Mouse (Mus musculus): ENCODE data around the gene Lrrn4. TPM values are rescaled to one million over a fixed set of nuclear protein-coding genes. Genes with fewer than 3 reads are reported as not detected.

Gene Lrrn4
- polyA plus RNA-seq, 1 experiment from 2014 or later = 0.54 TPM

GRCm38 (mm10) chr2:132914785-132915184, 34.1 kb upstream of the Lrrn4 start:
- WGBS = 61% methylated on average over 1 of the region's 1 CpGs
- Histone ChIP-seq H3K27ac (no peak overlapping the region), H3K9me3 (replicated peaks; ENCODE audit: low read length) (no peaks in the 10 kb centered on the region), H3K4me1 (replicated peaks; ENCODE audit: insufficient read depth, low read length) (no peaks in the 10 kb centered on the region), H3K4me2 (ENCODE audit: low read length) (no peak overlapping the region), H3K36me3 (ENCODE audit: insufficient read depth, low read length) (peaks cover 3% of the 10 kb centered on the region; the same call in 1 of the 2 replicates), H3K4me3 (replicated peaks; ENCODE audit: low read depth, low read length) (no peak overlapping the region), H3K9ac (ENCODE audit: low read depth, low read length) (no peak overlapping the region), H3K27me3 (ENCODE audit: insufficient read depth, low read length) (no peaks in the 10 kb centered on the region)
- no peak for TF ChIP-seq CTCF (IDR thresholded peaks at IDR 0.05; ENCODE audit: low read depth)
- DNase-seq (ENCODE audit: low spot score) (no peak), ATAC-seq (replicated peaks; ENCODE audit: low FRiP score, low read depth) (no peak)

- no peaks in the 10 kb centered on the region for H3K9me3 ChIP-seq (replicated peaks; ENCODE audit: low read length)
- peaks cover 3% of the 10 kb centered on the region; the same call in 1 of the 2 replicates for H3K36me3 ChIP-seq (ENCODE audit: insufficient read depth, low read length)
- WGBS = 33% methylated on average over 8 of the region's 8 CpGs
- H3K27ac ChIP-seq = no peak overlapping the region
- H3K4me2 ChIP-seq (ENCODE audit: low read length) = no peak overlapping the region
- no peak for ATAC-seq (replicated peaks; ENCODE audit: low FRiP score, low read depth)
- H3K27me3 ChIP-seq (ENCODE audit: insufficient read depth, low read length) = no peaks in the 10 kb centered on the region
- no peak overlapping the region for H3K4me3 ChIP-seq (replicated peaks; ENCODE audit: low read depth, low read length)
- peak; percentile 45 for DNase-seq (ENCODE audit: low spot score)
- H3K4me1 ChIP-seq (replicated peaks; ENCODE audit: insufficient read depth, low read length) = no peaks in the 10 kb centered on the region
- TF ChIP-seq CTCF (IDR thresholded peaks at IDR 0.05; ENCODE audit: low read depth) = peak; percentile 71
- no peak overlapping the region for H3K9ac ChIP-seq (ENCODE audit: low read depth, low read length)
Observed at GRCm38 (mm10) chr2:132906763-132907162, 26.1 kb upstream of the Lrrn4 start.

- Histone ChIP-seq H3K4me3 (replicated peaks; ENCODE audit: low read depth, low read length) (no peak overlapping the region), H3K27ac (no peak overlapping the region), H3K27me3 (ENCODE audit: insufficient read depth, low read length) (no peaks in the 10 kb centered on the region), H3K4me1 (replicated peaks; ENCODE audit: insufficient read depth, low read length) (no peaks in the 10 kb centered on the region), H3K9me3 (replicated peaks; ENCODE audit: low read length) (no peaks in the 10 kb centered on the region), H3K9ac (ENCODE audit: low read depth, low read length) (no peak overlapping the region), H3K4me2 (ENCODE audit: low read length) (no peak overlapping the region), H3K36me3 (ENCODE audit: insufficient read depth, low read length) (no peaks in the 10 kb centered on the region)
- no peak for ATAC-seq (replicated peaks; ENCODE audit: low FRiP score, low read depth)
- WGBS = 61% methylated on average over 2 of the region's 2 CpGs
- TF ChIP-seq CTCF (IDR thresholded peaks at IDR 0.05; ENCODE audit: low read depth) = no peak
- no peak for DNase-seq (ENCODE audit: low spot score)
Observed at GRCm38 (mm10) chr2:132904961-132905360, 24.3 kb upstream of the Lrrn4 start.

- Histone ChIP-seq H3K9me3 (replicated peaks; ENCODE audit: low read length) (no peaks in the 10 kb centered on the region), H3K4me1 (replicated peaks; ENCODE audit: insufficient read depth, low read length) (no peaks in the 10 kb centered on the region), H3K27ac (no peak overlapping the region), H3K27me3 (ENCODE audit: insufficient read depth, low read length) (no peaks in the 10 kb centered on the region), H3K4me2 (ENCODE audit: low read length) (no peak overlapping the region), H3K9ac (ENCODE audit: low read depth, low read length) (no peak overlapping the region), H3K36me3 (ENCODE audit: insufficient read depth, low read length) (no peaks in the 10 kb centered on the region), H3K4me3 (replicated peaks; ENCODE audit: low read depth, low read length) (no peak overlapping the region)
- peak; percentile 82 for TF ChIP-seq CTCF (IDR thresholded peaks at IDR 0.05; ENCODE audit: low read depth)
- ATAC-seq (replicated peaks; ENCODE audit: low FRiP score, low read depth) (peak; percentile 74), DNase-seq (ENCODE audit: low spot score) (peak; percentile 83)
- 33% methylated on average over 3 of the region's 3 CpGs for WGBS
Observed at GRCm38 (mm10) chr2:132903498-132903897, 22.8 kb upstream of the Lrrn4 start.

- Histone ChIP-seq H3K4me1 (replicated peaks; ENCODE audit: insufficient read depth, low read length) (no peaks in the 10 kb centered on the region), H3K4me2 (ENCODE audit: low read length) (no peak overlapping the region), H3K9ac (ENCODE audit: low read depth, low read length) (no peak overlapping the region), H3K9me3 (replicated peaks; ENCODE audit: low read length) (no peaks in the 10 kb centered on the region), H3K27me3 (ENCODE audit: insufficient read depth, low read length) (no peaks in the 10 kb centered on the region), H3K4me3 (replicated peaks; ENCODE audit: low read depth, low read length) (no peak overlapping the region), H3K27ac (no peak overlapping the region), H3K36me3 (ENCODE audit: insufficient read depth, low read length) (no peaks in the 10 kb centered on the region)
- DNase-seq (ENCODE audit: low spot score) (no peak), ATAC-seq (replicated peaks; ENCODE audit: low FRiP score, low read depth) (no peak)
- no peak for TF ChIP-seq CTCF (IDR thresholded peaks at IDR 0.05; ENCODE audit: low read depth)
- 62% methylated on average over 4 of the region's 4 CpGs for WGBS
Observed at GRCm38 (mm10) chr2:132902056-132902455, 21.4 kb upstream of the Lrrn4 start.

GRCm38 (mm10) chr2:132901636-132902035, 20.9 kb upstream of the Lrrn4 start:
- H3K9ac ChIP-seq (ENCODE audit: low read depth, low read length) = no peak overlapping the region
- DNase-seq (ENCODE audit: low spot score) (no peak), ATAC-seq (replicated peaks; ENCODE audit: low FRiP score, low read depth) (no peak)
- H3K36me3 ChIP-seq (ENCODE audit: insufficient read depth, low read length) = no peaks in the 10 kb centered on the region
- H3K4me1 ChIP-seq (replicated peaks; ENCODE audit: insufficient read depth, low read length) = no peaks in the 10 kb centered on the region
- H3K4me3 ChIP-seq (replicated peaks; ENCODE audit: low read depth, low read length) = no peak overlapping the region
- 86% methylated on average over 4 of the region's 4 CpGs for WGBS
- H3K4me2 ChIP-seq (ENCODE audit: low read length) = no peak overlapping the region
- no peak for TF ChIP-seq CTCF (IDR thresholded peaks at IDR 0.05; ENCODE audit: low read depth)
- H3K27me3 ChIP-seq (ENCODE audit: insufficient read depth, low read length) = no peaks in the 10 kb centered on the region
- H3K9me3 ChIP-seq (replicated peaks; ENCODE audit: low read length) = no peaks in the 10 kb centered on the region
- H3K27ac ChIP-seq = no peak overlapping the region

GRCm38 (mm10) chr2:132900596-132900995, 19.9 kb upstream of the Lrrn4 start:
- H3K27ac ChIP-seq = no peak overlapping the region
- H3K9ac ChIP-seq (ENCODE audit: low read depth, low read length) = no peak overlapping the region
- H3K4me1 ChIP-seq (replicated peaks; ENCODE audit: insufficient read depth, low read length) = no peaks in the 10 kb centered on the region
- no peak for ATAC-seq (replicated peaks; ENCODE audit: low FRiP score, low read depth)
- no peaks in the 10 kb centered on the region for H3K27me3 ChIP-seq (ENCODE audit: insufficient read depth, low read length)
- H3K9me3 ChIP-seq (replicated peaks; ENCODE audit: low read length) = no peaks in the 10 kb centered on the region
- no peak for DNase-seq (ENCODE audit: low spot score)
- WGBS = 91% methylated on average over 1 of the region's 1 CpGs
- TF ChIP-seq CTCF (IDR thresholded peaks at IDR 0.05; ENCODE audit: low read depth) = no peak
- H3K4me3 ChIP-seq (replicated peaks; ENCODE audit: low read depth, low read length) = no peak overlapping the region
- no peaks in the 10 kb centered on the region for H3K36me3 ChIP-seq (ENCODE audit: insufficient read depth, low read length)
- no peak overlapping the region for H3K4me2 ChIP-seq (ENCODE audit: low read length)

Data from kidney, postnatal 0 days (tissue).